Mouse (Mus musculus): ENCODE measurements around the gene Mettl23. TPM values are rescaled to one million over a fixed set of nuclear protein-coding genes. Genes with fewer than 3 reads are reported as not detected.
"Not testable (repeated sequence)": the region's sequence is repeated elsewhere in the genome, so short reads cannot be mapped to it uniquely, and the experiment has no call there.

The Mettl23 gene
- polyA plus RNA-seq, 1 experiment from 2014 or later: 58.8 TPM

GRCm38 (mm10) chr11:116887136-116887535 is 44.1 kb downstream of the Mettl23 start:
- Histone ChIP-seq H3K27me3 (peaks cover 19% of the 10 kb centered on the region), H3K27ac (no peak overlapping the region), H3K4me3 (replicated peaks) (no peak overlapping the region), H3K4me1 (replicated peaks) (peaks cover 10% of the 10 kb centered on the region), H3K9ac (replicated peaks) (no peak overlapping the region), H3K4me2 (no peak overlapping the region), H3K36me3 (no peaks in the 10 kb centered on the region), H3K9me3 (no peaks in the 10 kb centered on the region)
- 53% methylated on average over 5 of the region's 5 CpGs for WGBS
- no peak for ATAC-seq (ENCODE audit: insufficient number of reproducible peaks, insufficient read depth, low FRiP score, low TSS enrichment, low read depth)

- peak overlapping the region; percentile 16; the same call in 1 of the 2 replicates for H3K4me2 ChIP-seq
- H3K4me1 ChIP-seq (replicated peaks): peaks cover 20% of the 10 kb centered on the region
- H3K4me3 ChIP-seq (replicated peaks): no peak overlapping the region
- peaks cover 2% of the 10 kb centered on the region; the same call in 1 of the 2 replicates for H3K27me3 ChIP-seq
- ATAC-seq (ENCODE audit: insufficient number of reproducible peaks, insufficient read depth, low FRiP score, low TSS enrichment, low read depth): no peak; the same call in 1 of the 2 replicates
- no peak overlapping the region for H3K9ac ChIP-seq (replicated peaks)
- WGBS: 53% methylated on average over 19 of the region's 19 CpGs
- no peaks in the 10 kb centered on the region for H3K9me3 ChIP-seq
- no peaks in the 10 kb centered on the region for H3K36me3 ChIP-seq
- H3K27ac ChIP-seq: no peak overlapping the region
These were observed 50.7 kb downstream of the Mettl23 start for GRCm38 (mm10) chr11:116893532-116894442.

GRCm38 (mm10) chr11:116895402-116895801 is 52.3 kb downstream of the Mettl23 start:
- Histone ChIP-seq H3K4me3 (replicated peaks) (no peak overlapping the region), H3K4me1 (replicated peaks) (peaks cover 11% of the 10 kb centered on the region), H3K9ac (replicated peaks) (no peak overlapping the region), H3K27me3 (peaks cover 4% of the 10 kb centered on the region; the same call in 1 of the 2 replicates), H3K4me2 (no peak overlapping the region), H3K27ac (no peak overlapping the region), H3K9me3 (no peaks in the 10 kb centered on the region), H3K36me3 (no peaks in the 10 kb centered on the region)
- no peak for ATAC-seq (ENCODE audit: insufficient number of reproducible peaks, insufficient read depth, low FRiP score, low TSS enrichment, low read depth)
- 70% methylated on average over 3 of the region's 3 CpGs for WGBS

GRCm38 (mm10) chr11:116899247-116899646 is 56.2 kb downstream of the Mettl23 start:
- Histone ChIP-seq H3K36me3 (no peaks in the 10 kb centered on the region), H3K27me3 (peaks cover 24% of the 10 kb centered on the region), H3K4me1 (replicated peaks) (no peaks in the 10 kb centered on the region), H3K27ac (no peak overlapping the region), H3K9me3 (no peaks in the 10 kb centered on the region), H3K4me2 (no peak overlapping the region), H3K9ac (replicated peaks) (no peak overlapping the region), H3K4me3 (replicated peaks) (no peak overlapping the region)
- WGBS: 95% methylated on average over 12 of the region's 12 CpGs
- ATAC-seq (ENCODE audit: insufficient number of reproducible peaks, insufficient read depth, low FRiP score, low TSS enrichment, low read depth): no peak

GRCm38 (mm10) chr11:116902588-116902987 is 59.5 kb downstream of the Mettl23 start:
- not testable (repeated sequence) for H3K4me3 ChIP-seq (replicated peaks); H3K9me3 ChIP-seq; H3K9ac ChIP-seq (replicated peaks); ATAC-seq (ENCODE audit: insufficient number of reproducible peaks, insufficient read depth, low FRiP score, low TSS enrichment, low read depth); H3K27ac ChIP-seq; H3K36me3 ChIP-seq; H3K4me2 ChIP-seq
- peaks cover 13% of the 10 kb centered on the region for H3K4me1 ChIP-seq (replicated peaks)
- peaks cover 47% of the 10 kb centered on the region for H3K27me3 ChIP-seq
- WGBS: 89% methylated on average over 10 of the region's 10 CpGs

Other genes starting within 250 kb of the Mettl23 start
- gene Rhbdf2, start 216.3 kb upstream of the Mettl23 start, polyA plus RNA-seq (2016; fragmentation: Nextera tagmentation; extraction: Ambion mirVana): 4.1 and 5.1 TPM in 2 replicates
- gene Prcd, start 189.7 kb upstream of the Mettl23 start, polyA plus RNA-seq (2016; fragmentation: Nextera tagmentation; extraction: Ambion mirVana): 0.45 and 0.63 TPM in 2 replicates
- 3.1 and 3.6 TPM in 2 replicates for gene Cygb, start 189.0 kb upstream of the Mettl23 start, polyA plus RNA-seq (2016; fragmentation: Nextera tagmentation; extraction: Ambion mirVana)
- not detected in 2 replicates for gene St6galnac1, start 67.8 kb upstream of the Mettl23 start, polyA plus RNA-seq (2016; fragmentation: Nextera tagmentation; extraction: Ambion mirVana)
- 19.6 and 20.8 TPM in 2 replicates for gene Mxra7, start 15.2 kb upstream of the Mettl23 start, polyA plus RNA-seq (2016; fragmentation: Nextera tagmentation; extraction: Ambion mirVana)
- 84.5 and 86.2 TPM in 2 replicates for gene Jmjd6, start 171 bp downstream of the Mettl23 start, polyA plus RNA-seq (2016; fragmentation: Nextera tagmentation; extraction: Ambion mirVana)
- gene Mfsd11, start 9.2 kb downstream of the Mettl23 start, polyA plus RNA-seq (2016; fragmentation: Nextera tagmentation; extraction: Ambion mirVana): 42.8 and 43.4 TPM in 2 replicates
- 1,004 and 1,014 TPM in 2 replicates for gene Srsf2, start 9.8 kb downstream of the Mettl23 start, polyA plus RNA-seq (2016; fragmentation: Nextera tagmentation; extraction: Ambion mirVana)
- 1.8 and 2.0 TPM in 2 replicates for gene Mgat5b, start 75.6 kb downstream of the Mettl23 start, polyA plus RNA-seq (2016; fragmentation: Nextera tagmentation; extraction: Ambion mirVana)